Mouse (Mus musculus): ENCODE results near the gene Znrf2. TPM values are rescaled to one million over a fixed set of nuclear protein-coding genes. Genes with fewer than 3 reads are reported as not detected.

The Znrf2 gene
- polyA plus RNA-seq, 1 experiment from 2014 or later = 6.0 TPM

GRCm38 (mm10) chr6:54933216-54933615, 116.5 kb downstream of the Znrf2 start:
- Histone ChIP-seq H3K4me1 (ENCODE audit: control insufficient read depth, insufficient read depth, low read length) (no peaks in the 10 kb centered on the region), H3K27me3 (ENCODE audit: control insufficient read depth, insufficient read depth, low read length) (no peaks in the 10 kb centered on the region), H3K4me2 (replicated peaks; ENCODE audit: low read depth, low read length) (no peak overlapping the region), H3K9me3 (ENCODE audit: control insufficient read depth, low read depth, low read length) (no peaks in the 10 kb centered on the region), H3K27ac (ENCODE audit: low read length) (no peak overlapping the region), H3K9ac (replicated peaks; ENCODE audit: low read depth, low read length) (no peak overlapping the region), H3K36me3 (ENCODE audit: control insufficient read depth, insufficient read depth, low read length) (no peaks in the 10 kb centered on the region), H3K4me3 (ENCODE audit: low read depth, low read length) (no peak overlapping the region)
- WGBS = 72% methylated on average over 5 of the region's 5 CpGs
- ATAC-seq (ENCODE audit: insufficient number of reproducible peaks, insufficient read depth, low FRiP score, low read depth) = no peak

GRCm38 (mm10) chr6:54933866-54934265, 117.2 kb downstream of the Znrf2 start:
- 76% methylated on average over 3 of the region's 3 CpGs for WGBS
- Histone ChIP-seq H3K4me2 (replicated peaks; ENCODE audit: low read depth, low read length) (no peak overlapping the region), H3K27ac (ENCODE audit: low read length) (no peak overlapping the region), H3K9ac (replicated peaks; ENCODE audit: low read depth, low read length) (no peak overlapping the region), H3K36me3 (ENCODE audit: control insufficient read depth, insufficient read depth, low read length) (no peaks in the 10 kb centered on the region), H3K27me3 (ENCODE audit: control insufficient read depth, insufficient read depth, low read length) (no peaks in the 10 kb centered on the region), H3K4me1 (ENCODE audit: control insufficient read depth, insufficient read depth, low read length) (no peaks in the 10 kb centered on the region), H3K9me3 (ENCODE audit: control insufficient read depth, low read depth, low read length) (no peaks in the 10 kb centered on the region), H3K4me3 (ENCODE audit: low read depth, low read length) (no peak overlapping the region)
- no peak for ATAC-seq (ENCODE audit: insufficient number of reproducible peaks, insufficient read depth, low FRiP score, low read depth)

- Histone ChIP-seq H3K27ac (ENCODE audit: low read length) (no peak overlapping the region), H3K4me2 (replicated peaks; ENCODE audit: low read depth, low read length) (no peak overlapping the region), H3K9me3 (ENCODE audit: control insufficient read depth, low read depth, low read length) (no peaks in the 10 kb centered on the region), H3K4me1 (ENCODE audit: control insufficient read depth, insufficient read depth, low read length) (no peaks in the 10 kb centered on the region), H3K27me3 (ENCODE audit: control insufficient read depth, insufficient read depth, low read length) (no peaks in the 10 kb centered on the region), H3K36me3 (ENCODE audit: control insufficient read depth, insufficient read depth, low read length) (no peaks in the 10 kb centered on the region), H3K4me3 (ENCODE audit: low read depth, low read length) (no peak overlapping the region), H3K9ac (replicated peaks; ENCODE audit: low read depth, low read length) (no peak overlapping the region)
- no peak for ATAC-seq (ENCODE audit: insufficient number of reproducible peaks, insufficient read depth, low FRiP score, low read depth)
- WGBS = 87% methylated on average over 8 of the region's 8 CpGs
Observed at GRCm38 (mm10) chr6:54934313-54934712, 117.6 kb downstream of the Znrf2 start.

- Histone ChIP-seq H3K36me3 (ENCODE audit: control insufficient read depth, insufficient read depth, low read length) (no peaks in the 10 kb centered on the region), H3K9me3 (ENCODE audit: control insufficient read depth, low read depth, low read length) (no peaks in the 10 kb centered on the region), H3K4me2 (replicated peaks; ENCODE audit: low read depth, low read length) (no peak overlapping the region), H3K4me1 (ENCODE audit: control insufficient read depth, insufficient read depth, low read length) (no peaks in the 10 kb centered on the region), H3K27me3 (ENCODE audit: control insufficient read depth, insufficient read depth, low read length) (no peaks in the 10 kb centered on the region), H3K4me3 (ENCODE audit: low read depth, low read length) (no peak overlapping the region), H3K9ac (replicated peaks; ENCODE audit: low read depth, low read length) (no peak overlapping the region), H3K27ac (ENCODE audit: low read length) (no peak overlapping the region)
- ATAC-seq (ENCODE audit: insufficient number of reproducible peaks, insufficient read depth, low FRiP score, low read depth) = no peak
- WGBS = 74% methylated on average over 5 of the region's 5 CpGs
Observed at GRCm38 (mm10) chr6:54934930-54935329, 118.2 kb downstream of the Znrf2 start.

DNA sequence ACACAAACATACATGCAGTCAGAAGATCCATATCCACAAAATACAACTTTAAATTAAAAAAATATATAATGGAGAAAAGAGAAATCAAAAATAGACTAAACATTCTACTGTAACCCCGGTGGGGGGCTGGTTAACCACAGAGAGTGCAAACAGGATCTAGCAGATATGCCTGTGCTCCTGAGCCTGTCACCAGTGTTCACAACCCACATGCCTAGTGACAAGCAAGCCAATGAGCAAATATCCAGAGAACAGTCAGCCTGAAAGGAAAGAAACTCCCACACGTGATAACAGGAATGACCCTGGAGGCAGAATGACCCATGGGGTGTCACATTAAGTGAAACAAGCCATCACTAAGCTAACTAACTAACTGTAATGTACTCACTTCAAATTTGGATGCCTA, 119.8 kb downstream of the Znrf2 start:
- 75% methylated on average over 2 of the region's 2 CpGs for WGBS
- Histone ChIP-seq H3K4me3 (ENCODE audit: low read depth, low read length) (no peak overlapping the region), H3K36me3 (ENCODE audit: control insufficient read depth, insufficient read depth, low read length) (no peaks in the 10 kb centered on the region), H3K27ac (ENCODE audit: low read length) (no peak overlapping the region), H3K9ac (replicated peaks; ENCODE audit: low read depth, low read length) (no peak overlapping the region), H3K4me1 (ENCODE audit: control insufficient read depth, insufficient read depth, low read length) (no peaks in the 10 kb centered on the region), H3K4me2 (replicated peaks; ENCODE audit: low read depth, low read length) (no peak overlapping the region), H3K27me3 (ENCODE audit: control insufficient read depth, insufficient read depth, low read length) (no peaks in the 10 kb centered on the region), H3K9me3 (ENCODE audit: control insufficient read depth, low read depth, low read length) (no peaks in the 10 kb centered on the region)
- no peak for ATAC-seq (ENCODE audit: insufficient number of reproducible peaks, insufficient read depth, low FRiP score, low read depth)

DNA sequence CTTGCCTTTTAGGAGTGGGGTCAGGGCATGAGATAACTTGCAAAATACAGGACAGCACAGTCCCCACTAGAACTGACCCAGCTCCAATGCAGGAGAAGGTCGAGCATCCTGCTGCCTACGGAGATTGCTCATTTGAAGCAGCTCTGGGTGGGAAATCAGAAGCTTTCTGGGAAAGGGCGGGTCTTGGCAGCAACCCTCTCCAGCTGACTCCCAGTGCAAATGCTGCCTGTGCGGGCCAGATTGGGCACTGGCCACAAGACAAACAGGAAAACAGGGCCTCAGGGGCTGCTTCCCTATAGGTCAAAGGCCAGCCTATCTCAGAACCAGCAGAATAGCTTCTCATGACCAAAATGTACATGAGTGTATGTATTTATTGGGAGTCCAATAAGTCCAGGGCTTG, 122.9 kb downstream of the Znrf2 start:
- Histone ChIP-seq H3K4me1 (ENCODE audit: control insufficient read depth, insufficient read depth, low read length) (no peaks in the 10 kb centered on the region), H3K27ac (ENCODE audit: low read length) (no peak overlapping the region), H3K9ac (replicated peaks; ENCODE audit: low read depth, low read length) (no peak overlapping the region), H3K4me2 (replicated peaks; ENCODE audit: low read depth, low read length) (no peak overlapping the region), H3K36me3 (ENCODE audit: control insufficient read depth, insufficient read depth, low read length) (no peaks in the 10 kb centered on the region), H3K9me3 (ENCODE audit: control insufficient read depth, low read depth, low read length) (no peaks in the 10 kb centered on the region), H3K4me3 (ENCODE audit: low read depth, low read length) (no peak overlapping the region), H3K27me3 (ENCODE audit: control insufficient read depth, insufficient read depth, low read length) (peaks cover 7% of the 10 kb centered on the region; the same call in 1 of the 2 replicates)
- 58% methylated on average over 4 of the region's 4 CpGs for WGBS
- no peak for ATAC-seq (ENCODE audit: insufficient number of reproducible peaks, insufficient read depth, low FRiP score, low read depth)

DNA sequence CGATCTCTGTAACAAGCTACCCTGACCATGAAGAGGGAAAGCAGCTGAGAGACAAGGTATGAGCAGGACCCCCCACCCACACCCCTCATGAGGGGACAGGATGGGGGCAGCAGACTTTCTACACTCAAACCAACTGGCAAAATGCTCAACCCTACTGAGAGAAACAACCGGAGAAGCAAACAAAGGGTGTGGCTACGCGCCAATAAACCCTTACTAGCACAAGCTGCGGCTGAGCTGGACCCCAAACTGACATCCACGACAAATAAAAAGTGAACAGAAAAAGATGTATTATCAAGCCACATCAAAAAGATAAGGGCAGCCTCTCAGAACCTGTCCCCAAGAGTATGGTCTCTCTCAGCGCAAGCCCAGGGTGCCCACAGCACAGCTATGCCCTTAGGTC, 123.4 kb downstream of the Znrf2 start:
- ATAC-seq (ENCODE audit: insufficient number of reproducible peaks, insufficient read depth, low FRiP score, low read depth) = no peak
- Histone ChIP-seq H3K4me3 (ENCODE audit: low read depth, low read length) (no peak overlapping the region), H3K36me3 (ENCODE audit: control insufficient read depth, insufficient read depth, low read length) (no peaks in the 10 kb centered on the region), H3K27ac (ENCODE audit: low read length) (no peak overlapping the region), H3K4me2 (replicated peaks; ENCODE audit: low read depth, low read length) (no peak overlapping the region), H3K4me1 (ENCODE audit: control insufficient read depth, insufficient read depth, low read length) (no peaks in the 10 kb centered on the region), H3K9ac (replicated peaks; ENCODE audit: low read depth, low read length) (no peak overlapping the region), H3K9me3 (ENCODE audit: control insufficient read depth, low read depth, low read length) (no peaks in the 10 kb centered on the region), H3K27me3 (ENCODE audit: control insufficient read depth, insufficient read depth, low read length) (peaks cover 7% of the 10 kb centered on the region; the same call in 1 of the 2 replicates)
- 74% methylated on average over 7 of the region's 7 CpGs for WGBS

DNA sequence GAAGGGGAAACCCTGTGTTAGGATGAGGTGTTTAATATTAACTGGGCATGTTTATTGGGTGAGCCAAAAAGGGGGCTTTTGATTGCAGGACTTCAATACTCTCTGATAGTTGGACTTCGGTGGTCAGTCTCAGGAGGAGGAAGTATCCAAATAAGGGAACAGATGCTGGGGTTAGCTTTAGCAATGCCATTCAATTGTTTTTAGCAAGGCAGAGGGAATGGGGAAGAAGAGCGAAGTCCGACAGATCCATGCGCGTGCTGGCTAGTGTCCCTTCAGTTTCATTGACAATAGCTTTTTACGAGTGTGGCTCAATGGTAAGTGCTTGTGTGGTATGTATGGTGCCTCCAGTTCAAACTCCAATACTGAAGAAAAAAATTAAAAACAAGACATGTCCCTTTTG, 124.4 kb downstream of the Znrf2 start:
- no peaks in the 10 kb centered on the region for H3K9me3 ChIP-seq (ENCODE audit: control insufficient read depth, low read depth, low read length)
- H3K4me2 ChIP-seq (replicated peaks; ENCODE audit: low read depth, low read length) = no peak overlapping the region
- H3K27ac ChIP-seq (ENCODE audit: low read length) = no peak overlapping the region
- no peak overlapping the region for H3K4me3 ChIP-seq (ENCODE audit: low read depth, low read length)
- no peaks in the 10 kb centered on the region for H3K36me3 ChIP-seq (ENCODE audit: control insufficient read depth, insufficient read depth, low read length)
- H3K4me1 ChIP-seq (ENCODE audit: control insufficient read depth, insufficient read depth, low read length) = no peaks in the 10 kb centered on the region
- ATAC-seq (ENCODE audit: insufficient number of reproducible peaks, insufficient read depth, low FRiP score, low read depth) = no peak
- H3K9ac ChIP-seq (replicated peaks; ENCODE audit: low read depth, low read length) = no peak overlapping the region
- H3K27me3 ChIP-seq (ENCODE audit: control insufficient read depth, insufficient read depth, low read length) = peaks cover 7% of the 10 kb centered on the region; the same call in 1 of the 2 replicates
- WGBS = 91% methylated on average over 6 of the region's 6 CpGs

Data from stomach, embryonic 14.5 days (tissue).